Mouse (Mus musculus) forebrain, embryonic 11.5 days (tissue): ENCODE data around the gene Cnih2. TPM values are rescaled to one million over a fixed set of nuclear protein-coding genes. Genes with fewer than 3 reads are reported as not detected.

Experiments
- ATAC-seq: fragments of 200-750 bp; cut with Nextera tagmentation; replicated peaks from 2 replicates; pipeline ENCODE4 v1.8.0; 2017; ENCODE audit warnings: moderate TSS enrichment; ENCODE audit not compliant: low FRiP score
- DNase-seq: peaks from one replicate; pipeline ENCODE4 v3.0.0-alpha.2; 2017; ENCODE audit warnings: low spot score
- H3K27ac ChIP-seq: fragments of 300-500 bp; sonication (generic); 2 replicates; pipeline ENCODE4 v1.5.1; 2014; ENCODE audit warnings: low read depth, low read length
- H3K27me3 ChIP-seq: fragments of 300-500 bp; sonication (generic); 2 replicates; pipeline ENCODE4 v1.6.1; 2014; ENCODE audit warnings: mild to moderate bottlenecking, low read length, mixed read lengths; ENCODE audit not compliant: control insufficient read depth, insufficient read depth
- H3K36me3 ChIP-seq: fragments of 300-500 bp; sonication (generic); 2 replicates; pipeline ENCODE4 v1.6.1; 2014; ENCODE audit warnings: mild to moderate bottlenecking, low read length, moderate library complexity, mixed read lengths; ENCODE audit not compliant: control insufficient read depth, insufficient read depth
- H3K4me1 ChIP-seq: fragments of 300-500 bp; sonication (generic); replicated peaks from 2 replicates; pipeline ENCODE4 v1.6.1; 2014; ENCODE audit warnings: low read length, mixed read lengths; ENCODE audit not compliant: control insufficient read depth, insufficient read depth
- H3K4me2 ChIP-seq: fragments of 300-500 bp; sonication (generic); 2 replicates; pipeline ENCODE4 v1.6.1; 2014; ENCODE audit warnings: low read depth, mild to moderate bottlenecking, low read length, moderate library complexity, mixed read lengths; ENCODE audit not compliant: severe bottlenecking
- H3K4me3 ChIP-seq: fragments of 300-500 bp; sonication (generic); 2 replicates; pipeline ENCODE4 v1.5.1; 2014; ENCODE audit warnings: low read depth, low read length
- H3K9ac ChIP-seq: fragments of 300-500 bp; sonication (generic); 2 replicates; pipeline ENCODE4 v1.6.1; 2014; ENCODE audit warnings: low read length
- H3K9me3 ChIP-seq: fragments of 300-500 bp; sonication (generic); 2 replicates; pipeline ENCODE4 v1.6.1; 2016; ENCODE audit warnings: low read length, mixed read lengths; ENCODE audit not compliant: control insufficient read depth
- WGBS: fragments of 180-500 bp; shearing (Covaris S2); extraction: QIAGEN DNeasy Blood & Tissue Kit; methylation state at CpG from one replicate; pipeline ENCODE4 v1.1.7; 2014; 5-methylcytosine and 5-hydroxymethylcytosine counted together
- polyA plus RNA-seq: library from polyadenylated mRNA; unstranded; fragments of >200 nt; fragmentation: Nextera tagmentation; extraction: Ambion mirVana; gene quantifications from 2 replicates; pipeline ENCODE4 v1.2.1, GENCODE M21; 2014

The Cnih2 gene
- polyA plus RNA-seq, 1 experiment from 2014 or later = 93.2 TPM

GRCm38 (mm10) chr19:5067867-5068569, 30.3 kb downstream of the Cnih2 start, which contains the start of gene Cd248:
Cd248 (plus strand) TSS chr19:5068078.
- DNase-seq (peak; percentile 79), ATAC-seq (no peak; the same call in 1 of the 2 replicates)
- Histone ChIP-seq H3K9ac (peak within 1 kb of the TSS; percentile 60), H3K4me2 (peak within 1 kb of the TSS; percentile 88), H3K4me1 (peaks cover 31% of the 10 kb centered on the region), H3K4me3 (peak within 1 kb of the TSS; percentile 35), H3K27me3 (peaks cover 32% of the 10 kb centered on the region), H3K9me3 (no peaks in the 10 kb centered on the region), H3K36me3 (no peaks in the 10 kb centered on the region), H3K27ac (no peak within 1 kb of the TSS)
- 1% methylated on average over 49 of the region's 56 CpGs for WGBS

DNA sequence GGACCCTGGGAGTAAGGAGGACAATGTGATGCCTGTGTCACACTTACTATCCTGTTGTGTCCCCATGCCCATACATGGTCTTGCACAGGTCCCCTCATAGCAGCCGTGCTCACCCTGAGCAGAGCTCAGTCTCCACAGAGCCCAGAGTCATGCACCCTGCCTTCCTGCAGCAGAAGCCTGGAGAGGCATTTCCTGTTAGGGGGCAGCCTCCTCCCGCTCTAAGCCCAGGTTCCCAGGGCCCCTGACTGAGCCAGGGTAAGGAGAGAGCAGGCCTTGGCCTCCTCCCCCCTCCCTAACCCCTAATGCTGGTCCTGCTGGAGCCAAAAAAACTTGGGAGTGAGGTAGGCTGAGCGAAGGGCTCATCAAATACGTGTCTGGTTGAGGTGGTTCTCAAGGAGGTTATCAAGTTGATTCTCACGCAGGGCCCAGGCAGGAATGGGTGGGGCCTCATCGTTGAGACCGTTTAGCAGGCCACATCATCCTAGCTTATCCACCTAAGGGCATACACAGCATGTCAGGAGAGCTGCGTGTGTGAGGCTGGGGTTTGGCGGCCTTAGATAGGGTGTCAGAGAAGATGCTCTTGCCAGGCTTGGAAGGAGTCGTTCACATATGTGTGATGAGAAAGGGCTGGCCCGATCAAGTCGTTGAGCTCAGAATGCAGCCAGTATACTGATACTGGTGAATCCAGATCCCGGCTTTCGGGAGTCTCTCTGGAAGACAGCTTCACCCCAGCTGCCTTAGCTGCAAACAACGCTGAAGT, 31.1 kb downstream of the Cnih2 start:
- peak overlapping the region; percentile 35; the same call in 1 of the 2 replicates for H3K4me3 ChIP-seq
- no peak for DNase-seq
- WGBS = 8% methylated on average over 15 of the region's 15 CpGs

GRCm38 (mm10) chr19:5065104-5065503, 33.2 kb downstream of the Cnih2 start:
- no peak overlapping the region for H3K27ac ChIP-seq
- no peaks in the 10 kb centered on the region for H3K36me3 ChIP-seq
- no peak overlapping the region for H3K4me2 ChIP-seq
- ATAC-seq (no peak), DNase-seq (no peak)
- WGBS = 79% methylated on average over 7 of the region's 7 CpGs
- H3K4me1 ChIP-seq = peaks cover 25% of the 10 kb centered on the region
- peaks cover 30% of the 10 kb centered on the region for H3K27me3 ChIP-seq
- H3K4me3 ChIP-seq = no peak overlapping the region
- H3K9me3 ChIP-seq = no peaks in the 10 kb centered on the region
- no peak overlapping the region for H3K9ac ChIP-seq

More for the DNA sequence above, 31.1 kb downstream of the Cnih2 start:
- H3K27ac ChIP-seq = no peak overlapping the region
- no peaks in the 10 kb centered on the region for H3K36me3 ChIP-seq
- peak overlapping the region; percentile 88 for H3K4me2 ChIP-seq
- no peak for ATAC-seq
- H3K9ac ChIP-seq = peak overlapping the region; percentile 60; the same call in 1 of the 2 replicates
- peaks cover 32% of the 10 kb centered on the region for H3K27me3 ChIP-seq
- H3K4me1 ChIP-seq = peaks cover 31% of the 10 kb centered on the region
- H3K9me3 ChIP-seq = no peaks in the 10 kb centered on the region

- Histone ChIP-seq H3K9me3 (no peaks in the 10 kb centered on the region), H3K4me1 (peaks cover 18% of the 10 kb centered on the region; the same call in 1 of the 2 replicates), H3K4me2 (no peak overlapping the region), H3K9ac (no peak overlapping the region), H3K4me3 (no peak overlapping the region), H3K36me3 (no peaks in the 10 kb centered on the region), H3K27ac (no peak overlapping the region), H3K27me3 (peaks cover 7% of the 10 kb centered on the region; the same call in 1 of the 2 replicates)
- ATAC-seq (no peak), DNase-seq (no peak)
- 73% methylated on average over 6 of the region's 6 CpGs for WGBS
These were observed 35.9 kb downstream of the Cnih2 start for GRCm38 (mm10) chr19:5062446-5062845.

DNA sequence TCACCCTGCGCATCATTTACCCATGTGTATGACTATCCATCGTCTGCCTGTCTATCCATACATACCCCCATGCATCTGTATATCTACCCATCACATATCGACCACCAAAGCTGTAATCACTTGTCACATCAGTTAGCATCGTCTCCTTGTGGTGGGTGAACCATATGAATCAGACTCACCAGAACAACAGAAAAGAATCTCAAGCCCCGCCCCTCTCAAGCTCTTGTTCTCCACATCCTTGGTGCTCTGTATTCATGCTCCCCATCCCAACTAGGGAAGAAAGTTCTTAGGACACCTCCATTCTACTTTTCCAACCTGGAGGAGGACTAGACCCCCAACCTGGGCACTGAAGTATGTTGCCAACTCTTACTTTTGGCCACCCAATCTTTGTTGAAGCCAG, 36.3 kb downstream of the Cnih2 start:
- DNase-seq (no peak), ATAC-seq (no peak)
- 91% methylated on average over 5 of the region's 5 CpGs for WGBS
- H3K4me2 ChIP-seq = no peak overlapping the region
- no peaks in the 10 kb centered on the region for H3K36me3 ChIP-seq
- H3K9ac ChIP-seq = no peak overlapping the region
- H3K27me3 ChIP-seq = peaks cover 3% of the 10 kb centered on the region; the same call in 1 of the 2 replicates
- H3K4me1 ChIP-seq = peaks cover 14% of the 10 kb centered on the region; the same call in 1 of the 2 replicates
- H3K4me3 ChIP-seq = no peak overlapping the region
- no peaks in the 10 kb centered on the region for H3K9me3 ChIP-seq
- no peak overlapping the region for H3K27ac ChIP-seq

DNA sequence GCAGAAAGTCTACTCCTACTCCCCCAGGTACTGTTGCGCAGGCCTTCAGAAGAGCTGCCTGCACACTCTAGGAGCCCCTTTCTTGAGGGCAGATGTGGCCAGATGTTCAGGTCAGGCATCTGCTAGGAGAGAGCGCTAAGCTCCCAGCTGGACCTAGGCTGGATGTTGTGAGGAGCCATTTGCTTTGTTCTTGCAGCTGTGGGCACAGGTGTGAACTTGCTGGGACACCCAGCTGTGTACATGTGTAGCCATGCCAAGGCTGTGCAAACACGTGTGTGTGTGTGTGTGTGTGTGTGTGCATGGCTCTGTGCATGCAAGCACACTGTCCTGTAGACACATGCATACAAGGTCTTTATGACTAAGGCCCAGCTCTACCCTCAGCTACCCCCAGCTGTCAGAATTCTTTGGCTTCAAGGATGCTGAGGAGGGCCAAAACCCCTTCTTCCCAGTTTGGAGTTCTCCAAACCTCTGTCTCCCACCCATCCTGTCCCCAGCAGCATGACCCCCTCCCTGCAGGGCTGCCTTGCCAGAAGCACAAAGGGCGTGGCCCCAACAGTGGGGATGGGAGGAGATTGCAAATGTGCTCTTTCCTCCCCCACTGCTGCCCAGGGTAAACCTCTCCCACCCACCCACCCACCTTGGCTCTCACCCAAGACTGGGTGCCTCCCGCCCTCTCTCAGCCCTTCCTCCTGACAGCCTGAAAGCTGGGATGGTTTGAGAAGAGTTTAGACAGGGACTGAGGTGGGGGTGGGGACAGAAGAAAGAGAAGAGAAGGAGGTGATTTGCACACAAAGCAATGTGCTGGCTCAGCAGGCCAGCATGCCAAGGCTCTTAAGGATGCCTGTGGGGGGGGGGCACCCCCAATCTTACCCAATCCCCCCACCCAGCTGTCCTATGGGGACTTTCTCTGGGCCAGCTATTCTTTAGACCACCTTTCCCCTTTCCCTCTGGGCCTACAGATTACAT, 37.7 kb downstream of the Cnih2 start:
- Histone ChIP-seq H3K27ac (no peak overlapping the region), H3K27me3 (no peaks in the 10 kb centered on the region), H3K4me1 (peaks cover 11% of the 10 kb centered on the region; the same call in 1 of the 2 replicates), H3K9ac (no peak overlapping the region), H3K4me2 (no peak overlapping the region), H3K36me3 (no peaks in the 10 kb centered on the region), H3K9me3 (no peaks in the 10 kb centered on the region), H3K4me3 (no peak overlapping the region)
- WGBS = 44% methylated on average over 5 of the region's 5 CpGs
- DNase-seq = no peak
- ATAC-seq = no peak

- Histone ChIP-seq H3K9ac (peak overlapping the region; percentile 35; the same call in 1 of the 2 replicates), H3K4me1 (peaks cover 11% of the 10 kb centered on the region; the same call in 1 of the 2 replicates)
- 13% methylated on average over 10 of the region's 10 CpGs for WGBS
These were observed 39.2 kb downstream of the Cnih2 start for GRCm38 (mm10) chr19:5058801-5059771.

More at GRCm38 (mm10) chr19:5058801-5059771, 39.2 kb downstream of the Cnih2 start:
- H3K36me3 ChIP-seq = no peaks in the 10 kb centered on the region
- H3K9me3 ChIP-seq = no peaks in the 10 kb centered on the region
- peak; percentile 31; the same call in 1 of the 2 replicates for ATAC-seq
- H3K4me2 ChIP-seq = peak overlapping the region; percentile 15; the same call in 1 of the 2 replicates
- no peak for DNase-seq
- no peaks in the 10 kb centered on the region for H3K27me3 ChIP-seq
- no peak overlapping the region for H3K4me3 ChIP-seq
- H3K27ac ChIP-seq = 0 out of 2 replicates have a peak overlapping the region, but pooled peaks have one; percentile 18
